Mouse (Mus musculus): ENCODE results near the gene Cdk4.

Gene Cdk4

DNA sequence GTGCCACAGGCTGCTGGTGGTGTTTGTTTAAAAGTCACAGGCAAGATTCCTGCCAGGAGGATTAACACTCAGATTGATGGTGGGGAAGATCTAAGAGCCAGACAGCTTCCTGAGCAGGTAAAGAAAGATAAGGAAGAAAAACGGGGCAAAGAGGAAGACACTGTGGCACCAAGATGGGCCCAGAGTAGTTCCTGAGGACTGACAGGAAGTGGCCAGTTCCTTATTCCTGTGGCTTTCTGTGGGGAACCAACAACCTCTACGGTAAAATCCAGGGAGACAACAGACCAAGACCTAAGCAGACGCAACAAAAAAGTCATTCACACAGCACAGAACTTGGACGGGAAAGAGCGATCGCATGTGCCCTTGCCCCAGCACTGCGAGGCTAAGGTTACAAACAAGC, 40.3 kb downstream of the Cdk4 start:
- no peak for DNase-seq

DNA sequence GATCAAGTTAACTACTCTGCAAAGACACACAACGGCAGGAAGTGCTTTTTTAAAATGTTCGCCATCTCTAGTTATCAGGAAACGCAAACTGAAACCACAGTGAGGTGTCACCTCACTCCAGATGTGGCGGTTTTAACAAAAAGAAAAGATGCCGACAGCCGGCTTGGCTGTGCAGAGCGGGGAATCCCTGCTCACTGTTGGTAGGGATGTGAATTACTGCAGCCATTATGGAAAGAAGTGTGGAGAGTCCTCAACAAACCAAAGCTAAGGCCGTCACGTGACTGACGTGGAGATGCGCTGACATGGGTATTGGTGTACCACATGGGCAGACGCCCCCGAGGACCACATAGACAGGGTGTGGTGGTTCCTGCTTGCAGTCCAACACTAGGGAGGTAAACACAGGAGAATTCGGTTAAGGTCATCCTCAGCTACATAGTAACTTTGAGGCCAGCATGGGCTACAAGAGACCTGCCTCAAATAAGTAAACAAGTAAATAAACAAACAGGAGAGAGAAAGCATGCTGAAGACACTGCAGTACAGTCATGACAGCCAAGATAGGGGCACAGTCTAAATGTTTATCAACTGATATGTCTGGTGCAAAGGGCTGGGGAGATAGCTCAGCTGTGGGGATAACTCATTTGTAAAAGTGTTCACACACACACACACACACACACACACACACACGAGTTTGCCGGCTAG, 44.4 kb downstream of the Cdk4 start:
- no peak for DNase-seq

DNA sequence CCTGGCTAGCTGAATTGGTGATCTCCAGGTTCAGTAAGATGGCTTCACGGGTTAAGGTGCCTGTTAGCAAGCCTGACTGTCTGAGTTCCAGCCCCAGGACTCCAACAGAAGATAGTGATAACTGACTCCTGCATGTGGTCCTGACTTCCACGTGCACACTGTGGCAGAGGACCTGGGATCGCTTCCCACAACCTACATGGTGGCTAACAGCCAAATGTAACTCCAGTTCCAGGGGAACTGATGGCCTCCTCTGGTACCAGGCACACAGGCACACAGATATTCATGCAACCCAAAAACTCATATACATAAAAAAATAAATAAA, 44.9 kb downstream of the Cdk4 start:
- no peak for DNase-seq

DNA sequence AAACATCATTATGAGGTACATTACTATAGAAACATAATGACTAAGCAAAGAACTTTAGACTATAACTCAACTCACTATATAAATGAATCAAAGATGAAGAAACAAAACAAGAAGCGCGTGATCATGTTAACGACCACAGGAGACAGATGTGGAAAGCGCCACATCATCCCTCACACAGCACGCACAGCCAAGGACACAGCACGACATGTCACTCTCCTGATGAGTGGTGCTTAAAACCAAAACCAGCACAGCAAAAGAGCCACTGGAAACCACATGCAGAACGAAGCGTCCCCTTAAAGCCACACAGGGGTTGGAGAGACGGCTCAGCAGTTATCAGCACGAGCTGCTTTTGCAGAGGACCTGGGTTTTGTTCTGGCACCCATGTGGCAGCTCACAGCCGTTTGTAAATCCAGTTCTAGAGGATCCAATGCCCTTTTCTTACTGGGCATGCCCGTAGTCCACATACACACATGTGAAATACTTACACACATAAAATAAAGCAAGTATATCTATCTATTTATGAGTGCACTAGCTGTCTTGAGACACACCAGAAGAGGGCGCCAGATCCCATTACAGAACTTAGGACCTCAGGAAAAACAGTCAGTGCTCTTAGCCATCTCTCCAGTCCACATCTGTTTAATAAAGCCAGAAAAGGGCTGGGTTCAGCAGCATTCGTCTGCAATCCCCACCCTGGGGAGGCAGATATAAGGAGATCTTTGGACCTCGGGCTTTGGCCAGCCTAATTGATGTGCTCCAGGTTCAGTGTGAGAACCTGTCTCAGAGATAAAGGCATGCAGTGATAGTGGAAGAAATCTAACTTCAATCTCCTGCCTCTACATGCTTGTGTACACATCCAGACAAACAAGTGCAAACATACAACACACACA, 47.9 kb downstream of the Cdk4 start:
- DNase-seq, result no peak

DNA sequence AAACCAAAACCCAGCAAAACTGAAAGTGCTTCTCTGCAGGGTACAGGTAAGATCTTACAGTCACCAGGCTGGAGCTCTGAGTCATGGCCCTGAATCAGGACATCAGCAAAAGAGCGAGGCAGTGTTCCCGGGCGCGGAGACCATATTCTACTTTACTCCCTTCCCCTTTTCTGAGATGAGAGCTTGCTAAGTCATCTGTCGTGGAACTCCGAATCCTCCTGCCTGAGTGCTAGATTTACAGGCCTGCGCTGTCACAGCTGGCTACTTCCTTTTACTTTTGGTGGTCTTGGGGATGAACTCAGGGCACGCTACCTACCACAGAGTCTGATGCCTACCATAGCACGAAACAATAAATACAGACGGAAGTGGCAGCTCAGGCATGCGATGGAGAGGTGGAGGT, 51.1 kb downstream of the Cdk4 start:
- no peak for DNase-seq

DNA sequence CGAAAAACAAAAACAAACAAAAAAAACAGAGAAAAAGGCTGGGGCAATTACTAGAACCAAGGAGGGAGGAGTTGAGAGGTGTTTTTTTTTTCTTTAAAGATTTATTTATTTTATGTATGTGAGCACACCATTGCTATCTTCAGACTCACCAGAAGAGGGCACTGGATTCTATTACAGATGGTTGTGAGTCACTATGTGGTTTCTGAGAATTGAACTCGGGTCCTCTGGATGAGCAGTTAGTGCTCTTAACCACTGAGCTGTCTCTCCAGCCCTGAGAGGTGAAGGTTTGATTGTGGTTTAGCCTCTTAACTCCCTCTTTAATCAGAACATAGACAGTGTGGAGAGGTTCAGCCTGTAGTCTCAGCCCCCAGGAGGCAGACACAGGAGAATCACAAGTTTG, 51.7 kb downstream of the Cdk4 start:
- no peak for DNase-seq
